Comparison of ENCODE assay signal across 7 mouse cellular contexts in the genomic region with DNA sequence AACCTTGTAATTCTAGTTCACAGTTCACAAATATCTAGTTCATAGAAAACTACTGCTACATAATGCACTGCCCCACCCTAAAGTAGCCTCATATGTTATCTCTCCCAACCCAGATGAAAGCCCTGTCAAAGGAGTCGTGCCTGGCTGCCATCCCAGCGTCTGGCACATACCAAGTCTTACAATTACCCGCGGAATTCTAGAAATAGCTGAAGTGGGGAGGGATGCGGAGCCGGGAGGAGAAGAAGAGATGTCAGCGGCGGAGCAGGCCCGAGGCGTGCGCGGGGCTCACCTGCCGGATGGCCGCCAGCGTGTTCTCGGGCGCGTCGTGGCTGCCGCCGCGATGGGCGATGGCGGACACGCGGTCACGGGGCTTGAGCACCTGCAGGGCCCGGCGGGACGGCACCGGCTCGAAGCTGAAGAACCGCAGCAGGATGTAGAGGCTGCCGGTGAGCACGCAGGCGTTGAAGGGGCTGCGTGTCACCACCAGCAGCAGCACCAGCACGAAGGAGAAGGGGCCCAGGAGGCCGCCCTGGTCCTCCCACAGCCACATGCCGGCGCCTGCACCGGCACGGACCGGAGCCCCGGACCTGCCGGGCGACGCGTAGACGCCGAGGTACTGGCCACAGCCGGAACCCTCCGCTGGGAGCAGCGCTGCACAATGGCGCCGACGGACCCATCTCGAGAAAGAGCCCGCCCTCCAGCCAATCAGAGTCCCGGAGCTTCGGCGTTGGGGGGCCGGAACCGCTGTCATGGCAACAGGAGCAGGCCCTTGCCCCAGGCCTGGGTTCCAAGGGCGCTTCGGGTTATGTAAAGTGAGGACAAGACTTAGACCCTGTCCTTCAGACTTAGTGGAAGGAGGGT. TPM values are rescaled to one million over a fixed set of nuclear protein-coding genes. Genes with fewer than 3 reads are reported as not detected.
DNase-seq lines count a peak whose midpoint lies in the region; ATAC-seq lines count a peak whose summit lies in the region.

A gene (minus strand): TSS at position 678 of the 861 bp plus-strand sequence.

- H3K9me3 ChIP-seq in intestine, embryonic 15.5 days: no peaks in the 10 kb centered on the region
- H3K9me3 ChIP-seq in midbrain, embryonic 10.5 days (replicated peaks): no peaks in the 10 kb centered on the region

- H3K9ac ChIP-seq in intestine, embryonic 15.5 days: peak within 1 kb of the TSS; percentile 90

- peak; percentile 87 to 90 for DNase-seq in adrenal gland, adult 18-20 months (ENCODE audit: low spot score in 2 of 2)
- DNase-seq in embryo, embryonic 11 days: peak; percentile 96
- peak; percentile 80 to 89 for DNase-seq in gastrocnemius, postnatal 36 days
- DNase-seq in left cerebral cortex, postnatal 25 days (ENCODE audit: low spot score in 2 of 2): peak; percentile 95 to 96
- peak; percentile 95 for DNase-seq in midbrain, embryonic 10.5 days (ENCODE audit: low spot score)
- peak; percentile 89 for DNase-seq in right cerebral cortex, postnatal 4 days

- peak within 1 kb of the TSS; percentile 91 for H3K4me3 ChIP-seq in intestine, embryonic 15.5 days (replicated peaks)
- peak within 1 kb of the TSS; percentile 90 for H3K4me3 ChIP-seq in midbrain, embryonic 10.5 days

- under 1% methylated on average over 65 of the region's 66 CpGs for WGBS in intestine, embryonic 15.5 days
- under 1% methylated on average over 66 of the region's 66 CpGs for WGBS in midbrain, embryonic 10.5 days

- H3K4me1 ChIP-seq in intestine, embryonic 15.5 days (replicated peaks): peaks cover 14% of the 10 kb centered on the region; the same call in 1 of the 2 replicates
- peaks cover 33% of the 10 kb centered on the region for H3K4me1 ChIP-seq in midbrain, embryonic 10.5 days

- H3K4me2 ChIP-seq in intestine, embryonic 15.5 days (replicated peaks): peak within 1 kb of the TSS; percentile 78

- H3K27me3 ChIP-seq in intestine, embryonic 15.5 days (replicated peaks): no peaks in the 10 kb centered on the region
- H3K27me3 ChIP-seq in midbrain, embryonic 10.5 days (ENCODE audit: low read depth, poor library complexity, severe bottlenecking): peaks cover 4% of the 10 kb centered on the region; the same call in 1 of the 2 replicates

- H3K36me3 ChIP-seq in intestine, embryonic 15.5 days: no peaks in the 10 kb centered on the region
- peaks cover 22% of the 10 kb centered on the region for H3K36me3 ChIP-seq in midbrain, embryonic 10.5 days

- ATAC-seq in intestine, embryonic 15.5 days: peak; percentile 86

- peak within 1 kb of the TSS; percentile 89 for H3K27ac ChIP-seq in intestine, embryonic 15.5 days
- peak within 1 kb of the TSS; percentile 94 for H3K27ac ChIP-seq in midbrain, embryonic 10.5 days (replicated peaks)

- intact Hi-C loops in gastrocnemius, postnatal 36 days (cut with DNase I): no loop called here
- intact Hi-C loops in left cerebral cortex, postnatal 25 days (cut with DNase I): no loop called here

RNA-seq across cellular contexts. Expression of the gene that starts here (rescaled TPM):
- total RNA-seq in adrenal gland, adult 18-20 months (2021): 100 to 1,000 TPM; 116 to 138 TPM
- 10 to 100 TPM; 33.4 to 35.8 TPM for total RNA-seq in gastrocnemius, postnatal 36 days (2021)
- 124 and 127 TPM in 2 replicates for polyA plus RNA-seq in intestine, embryonic 15.5 days (2015; fragmentation: Nextera tagmentation; extraction: Ambion mirVana)
- 100 to 1,000 TPM; 288 TPM for total RNA-seq in left cerebral cortex, postnatal 25 days (2021)
- 78.0 and 90.9 TPM in 2 replicates for polyA plus RNA-seq in midbrain, embryonic 10.5 days (2016; fragmentation: Nextera tagmentation; extraction: Ambion mirVana)

Comparison
In these comparisons a context has a peak if more than half of its experiments do, and no peak if none do; other contexts are left out.
1. Peak in every context shown above with its lines: DNase-seq, ATAC-seq, H3K4me3 ChIP-seq and H3K27ac ChIP-seq.